ENCODE assay signal across 7 mouse cellular contexts in genomic region chr8:113634670-113635591, GRCm38 (mm10). TPM values are rescaled to one million over a fixed set of nuclear protein-coding genes. Genes with fewer than 3 reads are reported as not detected.
DNase-seq lines count a peak whose midpoint lies in the region; ATAC-seq lines count a peak whose summit lies in the region.

Gene Mon1b (plus strand): TSS chr8:113635587.

- H3K4me3 ChIP-seq in embryonic facial prominence, embryonic 12.5 days: peak within 1 kb of the TSS; percentile 71
- H3K4me3 ChIP-seq in limb, embryonic 11.5 days (ENCODE audit: low read depth, low read length): peak within 1 kb of the TSS; percentile 72
- H3K4me3 ChIP-seq in midbrain, embryonic 14.5 days (replicated peaks; ENCODE audit: low read depth, low read length): peak within 1 kb of the TSS; percentile 70

- peaks cover 22% of the 10 kb centered on the region for H3K36me3 ChIP-seq in embryonic facial prominence, embryonic 12.5 days
- H3K36me3 ChIP-seq in limb, embryonic 11.5 days (ENCODE audit: control insufficient read depth, insufficient read depth, low read length): 0 out of 2 replicates have a peak, but pooled peaks cover 2% of the 10 kb centered on the region
- peaks cover 18% of the 10 kb centered on the region for H3K36me3 ChIP-seq in midbrain, embryonic 14.5 days (ENCODE audit: control insufficient read depth, insufficient read depth, low read length)

- peak; percentile 95 for DNase-seq in adrenal gland, postnatal 25 days
- peak; percentile 100 for DNase-seq in heart, adult 11 months
- peak; percentile 100 for DNase-seq in kidney, adult 18-20 months
- DNase-seq in limb, embryonic 11.5 days (ENCODE audit: low spot score): peak; percentile 97
- DNase-seq in midbrain, embryonic 14.5 days: peak; percentile 98
- DNase-seq in spleen, adult 18-20 months: peak; percentile 95 to 99

- peak within 1 kb of the TSS; percentile 96 for H3K4me2 ChIP-seq in embryonic facial prominence, embryonic 12.5 days (replicated peaks)
- peak within 1 kb of the TSS; percentile 97 for H3K4me2 ChIP-seq in limb, embryonic 11.5 days (ENCODE audit: low read depth, severe bottlenecking)
- peak within 1 kb of the TSS; percentile 88 for H3K4me2 ChIP-seq in midbrain, embryonic 14.5 days (ENCODE audit: low read length)

- peak; percentile 99 for ATAC-seq in embryonic facial prominence, embryonic 12.5 days (ENCODE audit: insufficient number of reproducible peaks, insufficient read depth, low FRiP score, low TSS enrichment)
- ATAC-seq in limb, embryonic 11.5 days (ENCODE audit: insufficient number of reproducible peaks, low FRiP score, low TSS enrichment, low read depth): peak; percentile 98
- peak; percentile 98 for ATAC-seq in midbrain, embryonic 14.5 days (ENCODE audit: low FRiP score, low TSS enrichment)

- no peaks in the 10 kb centered on the region for H3K27me3 ChIP-seq in embryonic facial prominence, embryonic 12.5 days
- no peaks in the 10 kb centered on the region for H3K27me3 ChIP-seq in limb, embryonic 11.5 days (ENCODE audit: control insufficient read depth, insufficient read depth, low read length)
- H3K27me3 ChIP-seq in midbrain, embryonic 14.5 days (ENCODE audit: control insufficient read depth, insufficient read depth, low read length): no peaks in the 10 kb centered on the region

- peaks cover 11% of the 10 kb centered on the region for H3K4me1 ChIP-seq in embryonic facial prominence, embryonic 12.5 days
- 0 out of 2 replicates have a peak, but pooled peaks cover 3% of the 10 kb centered on the region for H3K4me1 ChIP-seq in limb, embryonic 11.5 days (ENCODE audit: control insufficient read depth, insufficient read depth, low read length)
- H3K4me1 ChIP-seq in midbrain, embryonic 14.5 days (ENCODE audit: control insufficient read depth, insufficient read depth, low read length): peaks cover 16% of the 10 kb centered on the region

- H3K27ac ChIP-seq in embryonic facial prominence, embryonic 12.5 days: peak within 1 kb of the TSS; percentile 84
- H3K27ac ChIP-seq in limb, embryonic 11.5 days (replicated peaks; ENCODE audit: low read depth, low read length): peak within 1 kb of the TSS; percentile 36; the same call in 1 of the 2 replicates
- H3K27ac ChIP-seq in midbrain, embryonic 14.5 days (replicated peaks; ENCODE audit: low read depth, low read length): peak within 1 kb of the TSS; percentile 94

- no peaks in the 10 kb centered on the region for H3K9me3 ChIP-seq in embryonic facial prominence, embryonic 12.5 days
- H3K9me3 ChIP-seq in limb, embryonic 11.5 days (ENCODE audit: control insufficient read depth, low read length): no peaks in the 10 kb centered on the region
- H3K9me3 ChIP-seq in midbrain, embryonic 14.5 days (ENCODE audit: control insufficient read depth, low read length): no peaks in the 10 kb centered on the region

- under 1% methylated on average over 42 of the region's 42 CpGs for WGBS in embryonic facial prominence, embryonic 12.5 days
- under 1% methylated on average over 42 of the region's 42 CpGs for WGBS in limb, embryonic 11.5 days
- under 1% methylated on average over 42 of the region's 42 CpGs for WGBS in midbrain, embryonic 14.5 days

- H3K9ac ChIP-seq in embryonic facial prominence, embryonic 12.5 days: peak within 1 kb of the TSS; percentile 54
- H3K9ac ChIP-seq in limb, embryonic 11.5 days (ENCODE audit: low read length): peak within 1 kb of the TSS; percentile 64
- peak within 1 kb of the TSS; percentile 69 for H3K9ac ChIP-seq in midbrain, embryonic 14.5 days (replicated peaks; ENCODE audit: low read length)

RNA-seq across cellular contexts. Expression of gene Mon1b, which starts in this region (rescaled TPM):
- 23.9 and 24.9 TPM in 2 replicates for total RNA-seq in adrenal gland, postnatal 25 days (2021)
- 6.6 and 7.0 TPM in 2 replicates for polyA plus RNA-seq in embryonic facial prominence, embryonic 12.5 days (2016; fragmentation: Nextera tagmentation; extraction: Ambion mirVana)
- polyA plus RNA-seq in limb, embryonic 11.5 days (2014; fragmentation: Nextera tagmentation; extraction: Ambion mirVana): 6.9 and 7.5 TPM in 2 replicates
- 11.5 and 13.8 TPM in 2 replicates for polyA plus RNA-seq in midbrain, embryonic 14.5 days (2014; fragmentation: Nextera tagmentation; extraction: Ambion mirVana)

Comparison
In these comparisons a context has a peak if more than half of its experiments do, and no peak if none do; other contexts are left out.
1. Peak in every context shown above with its lines: DNase-seq, ATAC-seq, H3K4me3 ChIP-seq and H3K27ac ChIP-seq.
2. H3K27ac ChIP-seq: peak in every context shown above with its lines; median percentile 94 in midbrain, embryonic 14.5 days; 84 in embryonic facial prominence, embryonic 12.5 days; 36 in limb, embryonic 11.5 days.